Mouse (Mus musculus): ENCODE measurements around the gene Zmynd10.
"Not testable (repeated sequence)": the region's sequence is repeated elsewhere in the genome, so short reads cannot be mapped to it uniquely, and the experiment has no call there.

Gene Zmynd10

GRCm38 (mm10) chr9:107563029-107563581 is 16.0 kb downstream of the Zmynd10 start, which contains the start of gene Tusc2:
TSS of gene Tusc2 (plus strand) at chr9:107563255.
- DNase-seq: peak; percentile 97

DNA sequence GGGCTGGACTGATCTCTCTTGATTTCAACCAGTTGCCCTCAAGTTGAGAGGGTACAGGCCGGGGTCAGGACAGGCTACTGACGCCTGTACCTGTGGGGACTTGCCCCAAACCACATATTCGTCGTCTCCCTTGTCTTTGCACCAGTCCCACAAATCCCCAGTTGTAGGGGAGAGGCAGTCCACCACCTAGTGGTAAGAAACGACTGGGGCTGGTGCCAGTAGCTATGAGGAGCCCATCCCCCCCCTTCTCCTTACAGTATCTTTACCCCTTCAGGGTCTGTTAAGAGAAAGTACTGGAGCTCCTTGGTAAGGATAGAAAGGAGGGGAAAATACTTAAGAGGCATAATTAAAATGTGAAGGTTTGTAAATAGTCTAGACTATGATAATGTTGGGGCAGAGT is 18.5 kb downstream of the Zmynd10 start:
- DNase-seq: not testable (repeated sequence)

DNA sequence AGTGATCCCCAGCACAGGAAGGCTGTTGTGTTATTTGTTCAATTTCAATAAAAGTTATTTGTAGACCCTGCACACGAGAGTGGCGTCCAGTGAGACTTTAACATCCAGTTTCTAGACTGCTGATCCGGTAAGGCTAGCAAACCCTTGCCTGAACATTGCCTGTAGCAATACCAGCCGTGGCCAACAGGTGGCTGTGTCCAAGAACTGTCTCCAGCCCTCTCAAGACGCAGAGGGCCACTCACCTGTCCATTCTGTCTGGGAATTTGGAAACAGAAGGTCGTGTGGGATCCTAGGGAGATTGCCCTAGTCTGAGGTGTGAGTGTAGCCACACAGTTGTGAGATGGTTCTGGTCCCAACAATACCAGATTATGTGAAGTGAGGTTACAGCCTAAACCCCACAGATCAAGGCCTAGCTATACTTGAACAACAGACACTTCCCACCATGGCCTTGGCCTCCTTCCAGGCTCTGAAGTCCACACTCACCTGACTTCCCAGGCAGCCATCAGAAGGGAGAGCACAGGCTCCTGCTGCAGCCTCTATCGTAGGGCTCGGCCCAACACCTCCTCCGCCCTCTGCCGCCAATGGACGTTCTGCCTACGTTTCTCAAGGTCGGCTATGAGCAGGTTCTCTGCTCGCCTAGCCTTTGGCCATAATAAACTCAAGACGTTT is 19.1 kb downstream of the Zmynd10 start:
- no peak for DNase-seq

GRCm38 (mm10) chr9:107566855-107567254 is 19.8 kb downstream of the Zmynd10 start:
- no peak for DNase-seq

DNA sequence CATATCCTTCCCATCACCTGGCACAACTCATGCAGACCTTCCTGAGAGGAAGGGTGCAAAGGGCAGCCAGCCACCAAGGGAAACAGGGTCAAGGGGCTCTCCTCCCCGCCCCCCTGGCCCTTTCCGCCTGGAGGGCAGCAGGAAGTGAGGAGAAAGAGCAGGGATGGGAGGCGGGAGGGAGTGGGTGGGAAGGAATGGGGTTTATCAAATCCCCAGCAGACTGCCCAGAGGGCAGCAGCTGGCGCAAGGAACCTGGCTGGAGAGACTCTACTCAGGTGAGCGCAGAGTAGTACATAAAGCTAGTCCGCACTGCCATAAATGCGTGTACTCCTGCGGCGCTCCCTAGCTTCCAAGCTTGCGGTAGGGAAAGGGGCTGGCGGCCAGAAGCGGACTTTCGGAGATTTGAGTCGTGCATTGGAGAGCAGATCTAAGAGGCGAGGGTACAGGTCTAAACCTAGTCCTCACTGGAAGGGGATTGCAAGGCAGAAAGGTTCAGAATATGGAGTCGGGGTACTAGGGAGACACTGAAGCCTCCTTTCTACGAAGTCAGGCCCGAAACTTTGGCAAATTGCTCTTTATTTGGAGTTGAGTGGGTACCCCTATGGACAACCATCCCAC is 20.7 kb downstream of the Zmynd10 start, which contains the start of gene Hyal2:
Hyal2 (plus strand) TSS at position 244 of the 618 bp plus-strand sequence.
- no peak for DNase-seq

DNA sequence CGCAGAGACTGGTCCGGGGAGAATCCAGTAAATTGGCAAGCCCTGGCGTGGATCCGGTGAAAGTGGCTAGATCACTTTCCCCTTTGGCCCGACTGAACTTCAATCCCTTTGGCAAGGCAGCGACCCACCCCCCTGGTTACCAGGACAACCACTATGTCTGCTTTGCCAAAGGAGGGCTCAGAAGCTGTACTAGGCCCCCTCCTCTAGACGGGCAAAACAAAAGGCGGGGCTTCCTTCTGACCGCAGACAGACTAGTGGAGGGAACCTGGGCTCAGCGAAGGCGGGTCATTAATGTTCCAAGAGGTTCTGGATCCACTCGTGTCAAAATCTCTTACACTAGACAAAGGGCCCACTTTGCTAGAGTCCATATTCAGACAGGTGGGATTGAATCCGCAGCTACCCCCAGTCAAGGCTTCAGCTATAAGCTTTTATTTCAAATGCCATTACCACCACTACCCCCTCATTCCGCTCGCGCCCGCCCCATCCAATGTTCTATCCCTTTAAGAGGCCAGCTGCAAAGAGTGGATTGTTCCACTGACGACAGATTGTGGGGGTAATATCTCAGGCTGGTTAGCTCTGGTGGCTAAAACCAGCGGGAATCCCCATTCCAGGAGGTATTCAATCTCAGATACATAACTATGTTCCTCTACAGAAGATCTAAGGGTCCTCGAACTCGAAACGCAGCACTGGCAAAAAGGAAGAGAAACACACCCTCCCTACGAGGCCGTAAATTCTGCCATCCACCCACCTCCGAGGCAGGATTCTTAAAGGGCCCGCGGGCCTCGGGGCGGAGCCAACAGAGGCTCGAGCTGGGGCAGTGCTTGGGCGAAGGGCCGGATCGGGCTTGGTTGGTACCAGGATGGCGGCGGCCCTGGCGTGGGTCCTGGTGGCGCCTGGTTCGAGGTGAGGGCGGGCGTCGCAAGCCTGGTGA is 21.5 kb downstream of the Zmynd10 start:
- peak; percentile 87 for DNase-seq

GRCm38 (mm10) chr9:107569270-107569669 is 22.2 kb downstream of the Zmynd10 start:
- DNase-seq: no peak

DNA sequence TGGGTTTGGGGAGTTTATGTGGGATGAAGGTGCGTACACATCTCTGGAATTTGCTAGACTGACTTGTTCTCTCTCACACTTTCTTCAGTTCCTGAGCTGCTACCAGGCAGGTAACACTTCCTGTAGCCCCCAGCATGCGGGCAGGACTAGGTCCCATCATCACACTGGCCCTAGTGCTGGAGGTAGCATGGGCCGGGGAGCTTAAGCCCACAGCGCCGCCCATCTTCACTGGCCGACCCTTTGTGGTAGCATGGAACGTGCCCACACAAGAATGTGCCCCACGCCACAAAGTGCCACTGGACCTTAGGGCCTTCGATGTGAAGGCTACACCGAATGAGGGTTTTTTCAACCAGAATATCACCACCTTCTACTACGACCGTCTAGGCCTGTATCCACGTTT is 22.9 kb downstream of the Zmynd10 start:
- no peak for DNase-seq

DNA sequence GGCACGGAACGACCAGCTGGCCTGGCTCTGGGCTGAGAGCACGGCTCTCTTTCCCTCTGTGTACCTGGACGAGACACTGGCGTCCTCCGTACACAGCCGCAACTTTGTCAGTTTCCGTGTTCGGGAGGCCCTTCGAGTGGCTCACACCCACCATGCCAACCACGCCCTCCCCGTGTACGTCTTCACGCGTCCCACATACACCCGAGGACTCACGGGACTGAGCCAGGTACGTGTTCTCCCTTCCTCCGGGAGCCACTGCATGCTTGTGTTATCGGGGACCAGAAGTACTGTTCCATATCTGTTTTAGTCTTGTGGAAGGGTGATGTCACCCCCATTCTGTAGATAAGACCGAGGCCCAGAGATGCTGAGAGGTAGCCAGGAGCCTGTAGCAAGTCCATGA is 23.7 kb downstream of the Zmynd10 start:
- no peak for DNase-seq

DNA sequence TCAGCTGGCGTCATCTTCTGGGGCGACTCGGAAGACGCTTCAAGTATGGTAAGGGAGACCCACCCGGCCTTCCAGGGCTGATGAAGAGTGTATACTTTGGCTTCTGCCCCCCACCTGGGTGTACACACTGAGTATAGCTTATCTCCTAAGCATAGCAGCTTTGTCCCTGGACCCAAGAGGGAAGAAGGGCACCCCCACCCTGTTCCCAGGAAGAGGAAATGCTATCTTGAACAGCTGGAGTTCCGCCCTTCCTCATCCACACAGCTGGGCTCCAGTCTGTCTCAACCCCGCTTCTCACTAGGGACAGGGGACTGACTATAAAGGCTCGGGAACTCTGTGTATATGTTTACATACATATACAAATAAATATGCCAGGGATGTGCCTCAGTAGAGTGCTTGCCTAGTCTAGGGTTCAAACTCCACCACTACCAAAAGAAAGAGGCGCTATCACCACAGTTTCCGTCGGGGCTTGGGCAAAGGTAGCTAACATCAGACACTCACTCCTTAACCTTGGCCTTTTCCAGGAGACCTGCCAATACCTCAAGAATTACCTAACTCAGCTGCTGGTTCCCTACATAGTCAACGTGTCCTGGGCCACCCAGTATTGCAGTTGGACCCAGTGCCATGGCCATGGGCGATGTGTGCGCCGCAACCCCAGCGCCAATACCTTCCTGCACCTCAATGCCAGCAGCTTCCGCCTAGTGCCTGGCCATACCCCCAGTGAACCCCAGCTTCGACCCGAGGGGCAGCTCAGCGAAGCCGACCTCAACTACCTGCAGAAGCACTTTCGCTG is 24.6 kb downstream of the Zmynd10 start:
- DNase-seq: no peak

- no peak for DNase-seq
These were observed 25.2 kb downstream of the Zmynd10 start for GRCm38 (mm10) chr9:107572327-107572662.

GRCm38 (mm10) chr9:107573774-107574173 is 26.7 kb downstream of the Zmynd10 start:
- DNase-seq: not testable (repeated sequence)

DNA sequence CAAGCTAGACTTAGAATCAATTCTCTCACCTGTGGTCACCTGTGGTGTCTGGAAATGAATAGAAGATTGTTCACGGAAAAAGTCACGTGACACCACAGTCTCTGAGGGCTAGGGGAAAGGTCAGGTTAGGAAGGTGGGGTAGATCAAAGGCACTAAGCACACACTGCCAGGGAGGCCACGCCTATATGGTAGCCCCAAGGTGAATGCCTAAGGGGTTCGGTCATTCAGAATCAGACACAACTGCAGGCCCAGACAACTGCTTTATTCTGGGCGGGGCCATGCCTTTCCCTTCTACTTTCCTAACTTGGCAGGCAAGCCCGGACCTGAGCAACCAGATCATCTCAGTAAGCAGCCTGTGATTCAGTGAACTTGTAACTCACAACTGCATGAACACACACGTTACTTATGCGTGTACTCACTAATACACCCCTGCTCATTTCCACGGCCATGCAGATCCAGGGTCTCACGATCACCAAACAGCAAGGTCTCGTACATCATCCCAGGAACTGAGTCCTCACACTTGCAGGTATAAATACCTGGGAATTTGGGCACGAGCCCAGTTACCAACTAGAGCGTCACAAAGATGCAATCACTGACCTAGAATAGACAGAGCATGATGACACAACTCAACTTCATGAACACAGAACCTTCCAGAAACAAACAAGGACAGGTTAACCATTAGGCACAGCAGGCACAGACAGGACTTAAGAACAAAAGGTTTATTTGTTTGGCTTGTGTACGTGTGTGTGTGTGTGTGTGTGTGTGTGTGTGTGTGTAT is 28.7 kb downstream of the Zmynd10 start:
- DNase-seq: no peak

- DNase-seq: no peak
These were observed 29.4 kb downstream of the Zmynd10 start, which contains the start of gene Hyal1 for GRCm38 (mm10) chr9:107576357-107577107. TSS of gene Hyal1 (plus strand) at chr9:107576927.

GRCm38 (mm10) chr9:107577871-107578270 is 30.8 kb downstream of the Zmynd10 start:
- DNase-seq: no peak

- DNase-seq: no peak
These were observed 31.5 kb downstream of the Zmynd10 start, which contains the start of gene Naa80 for GRCm38 (mm10) chr9:107578587-107578986. TSS of gene Naa80 (plus strand) at chr9:107578887.

GRCm38 (mm10) chr9:107579023-107579900 is 32.2 kb downstream of the Zmynd10 start:
- DNase-seq: peak; percentile 71

DNA sequence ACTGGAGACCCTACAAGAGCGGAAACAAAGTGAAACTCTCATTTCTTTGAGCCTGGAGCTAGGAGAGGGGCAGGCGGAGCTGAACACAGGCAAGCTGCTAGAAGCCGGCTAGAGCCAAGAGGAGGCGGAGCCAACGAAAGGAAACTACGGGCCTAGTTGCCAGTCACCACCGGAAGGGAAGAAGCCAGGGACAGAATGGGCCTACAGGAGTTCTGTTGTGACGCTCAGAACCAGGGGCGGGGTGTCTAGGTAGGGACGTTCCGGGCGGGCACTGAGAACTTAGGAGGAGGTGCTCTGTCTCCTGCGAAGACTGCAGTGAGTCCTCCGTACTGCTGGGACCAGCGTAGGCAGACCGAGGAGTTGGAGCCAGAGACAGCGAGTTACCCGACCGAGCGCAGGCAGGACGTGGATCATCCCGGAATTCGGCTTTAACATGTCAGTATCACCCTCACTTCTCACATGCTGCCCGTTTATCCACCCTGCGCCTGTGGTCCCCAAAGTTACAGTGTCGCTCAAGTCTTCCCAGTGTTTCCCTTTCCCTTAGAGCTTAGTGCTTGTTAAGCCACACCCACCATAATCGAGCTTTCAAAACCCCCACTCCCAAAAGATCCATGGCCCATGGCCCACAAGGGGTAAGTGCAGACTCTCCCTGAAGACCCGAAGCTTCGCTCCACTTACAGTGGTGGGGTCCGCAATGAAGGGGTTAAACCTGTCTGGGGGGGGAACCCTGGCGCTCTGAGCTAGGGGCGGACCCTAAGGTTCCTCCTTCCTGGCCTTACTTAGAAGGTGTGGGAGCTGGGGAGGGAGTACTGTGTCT is 33.6 kb downstream of the Zmynd10 start, which contains the start of gene Hyal3:
Hyal3 (plus strand) TSS at position 318 of the 817 bp plus-strand sequence.
- peak; percentile 93 for DNase-seq

- no peak for DNase-seq
These were observed 34.5 kb downstream of the Zmynd10 start for GRCm38 (mm10) chr9:107581584-107581983.

Measured in layer of hippocampus, adult 9-11 months (tissue).